Mouse (Mus musculus) cerebellum, postnatal 14 days (tissue): ENCODE measurements around the gene Grm1.
A peak's percentile ranks its signal among the peaks of the same experiment; 100 is the strongest.

Experiments used
- DNase-seq, 2 experiments: peaks; one replicate each; pipeline ENCODE4 v3.0.0; 2021; ENCODE audit warnings: mixed read lengths in 2 of 2

Gene Grm1

GRCm38 (mm10) chr10:10710359-10710758 lies 371.8 kb downstream of the Grm1 start:
- peak in 1 of 2 experiments; percentile 45 for DNase-seq

- DNase-seq, result no peak
Observed at GRCm38 (mm10) chr10:10708031-10708430, 374.1 kb downstream of the Grm1 start.

DNA sequence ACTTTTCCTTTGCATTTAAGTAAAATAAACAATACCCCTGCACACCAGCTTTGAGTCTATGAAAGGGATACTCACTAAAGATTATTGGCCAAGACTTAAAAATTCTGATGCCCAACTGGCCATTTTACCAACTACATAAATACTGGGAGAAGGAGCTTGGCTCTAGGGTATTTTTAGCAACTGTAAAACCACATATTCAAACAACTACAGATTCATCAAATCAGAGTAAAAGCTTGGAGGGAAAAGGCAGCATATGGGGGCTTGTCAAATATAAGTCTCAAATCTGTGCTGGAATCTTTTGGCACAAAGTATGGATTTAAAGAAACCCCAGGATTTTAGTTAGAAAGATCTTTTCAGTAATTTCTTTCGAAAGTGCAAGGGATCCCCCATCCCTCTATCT lies 380.8 kb downstream of the Grm1 start:
- no peak for DNase-seq

GRCm38 (mm10) chr10:10700903-10701302 lies 381.3 kb downstream of the Grm1 start:
- no peak for DNase-seq

- DNase-seq, result no peak
Observed at GRCm38 (mm10) chr10:10697497-10697896, 384.7 kb downstream of the Grm1 start.

DNA sequence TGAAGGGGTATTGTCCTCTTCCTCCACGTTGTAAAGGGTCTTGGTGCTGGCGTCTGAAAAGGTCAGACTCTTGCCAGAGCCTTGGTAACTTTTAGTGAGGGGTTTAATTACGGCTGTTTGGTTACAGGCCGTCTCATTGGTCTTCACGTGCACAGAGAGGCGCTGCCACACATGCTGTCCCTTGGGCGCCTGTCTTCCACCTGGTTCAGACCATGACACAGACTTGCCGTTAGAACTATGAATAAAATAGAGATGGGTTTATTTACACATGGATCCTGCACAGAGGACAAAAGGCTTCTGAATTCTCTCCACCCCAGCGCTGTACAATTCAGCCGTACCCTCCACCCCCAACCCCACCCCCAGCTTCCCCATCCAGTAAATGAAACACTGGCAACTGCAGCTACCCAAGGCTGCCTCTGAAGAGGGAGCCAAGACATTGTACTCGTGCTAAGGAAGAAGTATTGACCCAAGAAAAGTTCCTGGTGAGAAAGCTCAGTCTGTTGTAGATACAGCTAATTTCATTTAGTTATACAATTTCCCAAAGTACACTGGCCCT lies 392.4 kb downstream of the Grm1 start:
- no peak for DNase-seq

DNA sequence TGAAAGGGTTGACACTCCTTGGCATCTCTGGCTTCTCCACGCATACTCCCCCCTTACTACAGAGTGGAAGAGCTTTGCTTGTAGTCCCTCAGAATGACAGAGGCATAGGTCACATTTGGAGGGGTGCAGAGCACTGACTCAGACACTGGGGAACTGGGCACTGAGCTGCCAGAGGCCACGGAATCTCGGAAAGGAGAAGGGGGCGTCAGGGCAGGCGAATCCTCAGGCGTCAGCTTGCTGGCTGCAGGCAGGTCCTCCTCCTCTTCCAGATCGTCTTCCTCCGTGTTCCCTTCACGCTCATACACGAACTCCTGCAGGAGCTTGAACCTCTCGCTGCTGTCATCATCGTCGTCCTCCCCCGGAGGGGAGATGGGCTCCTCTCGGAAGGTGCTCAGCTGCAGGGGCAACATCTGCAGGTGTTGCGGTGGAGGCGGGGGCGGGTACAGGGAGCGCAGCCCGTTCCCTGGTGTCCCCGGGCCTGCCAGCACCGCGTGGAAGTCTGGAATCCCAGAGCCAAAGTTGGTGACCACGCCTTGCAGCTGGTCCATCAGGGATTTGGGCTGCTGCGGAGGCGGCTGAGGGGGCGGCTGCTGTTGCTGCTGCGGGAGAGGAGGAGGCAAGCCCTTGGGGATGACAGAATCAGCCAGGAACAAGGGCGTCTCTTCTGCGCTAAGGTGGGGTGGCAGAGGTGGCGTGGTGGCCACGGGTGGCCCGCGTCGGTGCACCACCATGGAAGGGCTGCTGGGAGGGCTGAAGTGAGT lies 393.1 kb downstream of the Grm1 start:
- DNase-seq, result peak; percentile 21 to 33

GRCm38 (mm10) chr10:10681048-10681447 lies 401.1 kb downstream of the Grm1 start, which contains the start of gene Gm10944:
Gene Gm10944, plus strand, starts transcription at chr10:10681348.
- no peak for DNase-seq

DNA sequence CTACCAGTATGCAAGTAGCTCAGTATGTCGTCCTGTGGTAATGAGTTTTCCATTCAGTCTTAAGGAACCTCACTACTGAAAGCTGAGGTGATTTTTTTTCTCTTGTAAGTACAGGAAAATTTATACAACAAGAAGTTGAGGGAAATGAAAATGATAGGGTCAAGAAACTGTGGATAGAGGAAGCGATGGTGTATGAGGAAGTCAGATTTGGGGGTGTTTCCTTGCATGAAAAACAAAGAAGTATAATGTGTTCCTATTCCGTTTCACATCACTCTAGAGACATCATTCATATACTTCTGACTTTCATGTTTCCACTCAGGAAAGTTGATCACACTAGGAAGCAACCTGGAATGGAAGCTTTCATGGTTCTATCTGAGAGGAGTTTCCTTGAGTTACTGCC lies 422.2 kb downstream of the Grm1 start:
- DNase-seq, result no peak

DNA sequence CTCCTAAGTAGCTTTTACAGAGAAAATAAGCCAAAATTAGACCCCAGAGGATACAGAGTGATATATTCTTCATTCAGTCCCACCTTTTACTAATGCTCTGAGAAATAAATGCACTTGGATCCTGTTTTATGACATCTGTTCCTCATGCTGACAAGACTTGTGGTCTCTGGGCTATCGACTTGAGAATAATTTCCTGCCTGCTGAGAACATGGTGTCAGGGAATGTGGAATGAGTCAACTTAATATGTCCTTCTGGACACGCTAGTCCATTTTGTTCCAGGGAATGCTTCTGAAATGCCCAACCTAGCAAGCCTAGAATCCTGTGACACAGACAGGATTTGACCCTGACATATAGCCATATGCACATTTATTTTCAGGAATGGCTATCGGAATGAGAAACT lies 423.0 kb downstream of the Grm1 start:
- peak; percentile 37 to 74 for DNase-seq

- DNase-seq, result peak; percentile 59 to 78
Observed at GRCm38 (mm10) chr10:10656621-10657020, 425.5 kb downstream of the Grm1 start.

GRCm38 (mm10) chr10:10655991-10656390 lies 426.2 kb downstream of the Grm1 start:
- peak; percentile 19 to 43 for DNase-seq
